Mouse (Mus musculus) heart, postnatal 0 days (tissue): ENCODE measurements around the gene Ptov1.
"Not testable (repeated sequence)": the region's sequence is repeated elsewhere in the genome, so short reads cannot be mapped to it uniquely, and the experiment has no call there.

Experiments used
- CTCF ChIP-seq: IDR thresholded peaks from 2 replicates; pipeline ENCODE4 v1.5.1; 2016; ENCODE audit warnings: antibody characterized with exemption, control low read depth, low read depth
- EP300 ChIP-seq: IDR thresholded peaks from 2 replicates; pipeline ENCODE4 v1.6.1; 2016; ENCODE audit warnings: antibody characterized with exemption, low read depth

GRCm38 (mm10) chr7:44871774-44872173, 2.2 kb upstream of the Ptov1 start:
- not testable (repeated sequence) for TF ChIP-seq EP300, CTCF
